Mouse (Mus musculus): ENCODE data around the gene Gtf2h4. TPM values are rescaled to one million over a fixed set of nuclear protein-coding genes. Genes with fewer than 3 reads are reported as not detected.

Gene Gtf2h4
- total and polyA plus RNA-seq, 2 experiments from 2014 or later, result 18.0 to 24.2 TPM

DNA sequence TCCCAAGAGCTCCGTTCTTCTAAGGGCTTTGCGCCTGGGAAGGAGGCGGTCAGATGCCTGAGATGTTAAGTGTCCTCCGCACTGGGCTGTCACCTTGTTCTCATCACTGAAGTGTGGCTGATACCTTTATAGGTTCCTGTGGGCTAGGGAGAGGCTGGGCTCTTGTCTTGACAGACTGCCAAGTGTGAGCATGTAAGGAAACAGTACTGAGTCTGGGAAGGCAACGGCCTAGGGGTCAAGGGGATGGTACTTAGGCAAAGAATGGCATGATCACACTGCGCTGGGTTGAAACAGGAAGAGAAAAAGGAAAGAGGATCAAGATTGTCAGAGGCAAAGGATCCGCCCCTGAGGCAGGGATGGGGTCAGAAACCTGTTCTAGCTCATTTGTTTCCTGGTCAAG is 47.0 kb downstream of the Gtf2h4 start, which contains the start of gene Gm9573:
Gene Gm9573, minus strand, starts transcription at position 101 of the 400 bp plus-strand sequence.
- H3K4me2 ChIP-seq (ENCODE audit: low read depth, low read length), result no peak within 1 kb of the TSS
- TF ChIP-seq EP300 (IDR thresholded peaks at IDR 0.05; ENCODE audit: low read depth) (no peak), CTCF (IDR thresholded peaks at IDR 0.05; ENCODE audit: low read depth) (no peak)
- no peak within 1 kb of the TSS for H3K4me3 ChIP-seq (ENCODE audit: low read depth, low read length)
- no peaks in the 10 kb centered on the region for H3K27me3 ChIP-seq (ENCODE audit: control insufficient read depth, insufficient read depth, low read length)
- H3K36me3 ChIP-seq (replicated peaks; ENCODE audit: control insufficient read depth, insufficient read depth, low read length), result no peaks in the 10 kb centered on the region
- no peak within 1 kb of the TSS for H3K9ac ChIP-seq (replicated peaks; ENCODE audit: low read depth, low read length)
- no peak within 1 kb of the TSS for H3K27ac ChIP-seq (ENCODE audit: low read depth)
- DNase-seq (ENCODE audit: low spot score) (no peak), ATAC-seq (ENCODE audit: insufficient read depth, low read depth) (no peak)
- no peaks in the 10 kb centered on the region for H3K9me3 ChIP-seq (replicated peaks; ENCODE audit: control insufficient read depth, low read length)
- H3K4me1 ChIP-seq (ENCODE audit: control insufficient read depth, insufficient read depth), result no peaks in the 10 kb centered on the region
- WGBS, result 60% methylated on average over 7 of the region's 7 CpGs

Other genes starting within 250 kb of the Gtf2h4 start
- 0.19 and 1.8 TPM in 2 replicates for gene H2-Q6, start 248.9 kb downstream of the Gtf2h4 start, total RNA-seq (2014; rRNA removed; ENCODE audit: low replicate concordance)
- 0.26 TPM in 2 replicates for gene H2-Q6, start 248.9 kb downstream of the Gtf2h4 start, polyA plus RNA-seq (2015; fragmentation: Nextera tagmentation; extraction: Ambion mirVana)
- gene H2-Q7, start 234.6 kb downstream of the Gtf2h4 start, total RNA-seq (2014; rRNA removed; ENCODE audit: low replicate concordance), result not detected in 2 replicates
- 1.1 TPM in 2 replicates for gene H2-Q7, start 234.6 kb downstream of the Gtf2h4 start, polyA plus RNA-seq (2015; fragmentation: Nextera tagmentation; extraction: Ambion mirVana)
- gene H2-Q10, start 203.7 kb downstream of the Gtf2h4 start, total RNA-seq (2014; rRNA removed; ENCODE audit: low replicate concordance), result not detected in 2 replicates
- gene H2-Q10, start 203.7 kb downstream of the Gtf2h4 start, polyA plus RNA-seq (2015; fragmentation: Nextera tagmentation; extraction: Ambion mirVana), result 0.10 and 0.11 TPM in 2 replicates
- not detected in 2 replicates for gene Pou5f1, start 167.7 kb downstream of the Gtf2h4 start, total RNA-seq (2014; rRNA removed; ENCODE audit: low replicate concordance)
- gene Pou5f1, start 167.7 kb downstream of the Gtf2h4 start, polyA plus RNA-seq (2015; fragmentation: Nextera tagmentation; extraction: Ambion mirVana), result not detected in 2 replicates
- 58.8 and 68.0 TPM in 2 replicates for gene Tcf19, start 156.9 kb downstream of the Gtf2h4 start, total RNA-seq (2014; rRNA removed; ENCODE audit: low replicate concordance)
- 21.3 and 23.3 TPM in 2 replicates for gene Tcf19, start 156.9 kb downstream of the Gtf2h4 start, polyA plus RNA-seq (2015; fragmentation: Nextera tagmentation; extraction: Ambion mirVana)
- 4.8 and 30.8 TPM in 2 replicates for gene Cchcr1, start 156.6 kb downstream of the Gtf2h4 start, total RNA-seq (2014; rRNA removed; ENCODE audit: low replicate concordance)
- 4.5 and 4.8 TPM in 2 replicates for gene Cchcr1, start 156.6 kb downstream of the Gtf2h4 start, polyA plus RNA-seq (2015; fragmentation: Nextera tagmentation; extraction: Ambion mirVana)
- 1.3 TPM in 1 of 2 replicates, not detected in the other for gene Psors1c2, start 140.5 kb downstream of the Gtf2h4 start, total RNA-seq (2014; rRNA removed; ENCODE audit: low replicate concordance)
- gene Psors1c2, start 140.5 kb downstream of the Gtf2h4 start, polyA plus RNA-seq (2015; fragmentation: Nextera tagmentation; extraction: Ambion mirVana), result 0.14 TPM in 1 of 2 replicates, not detected in the other
- 0.23 and 0.89 TPM in 2 replicates for gene Cdsn, start 121.6 kb downstream of the Gtf2h4 start, total RNA-seq (2014; rRNA removed; ENCODE audit: low replicate concordance)
- gene Cdsn, start 121.6 kb downstream of the Gtf2h4 start, polyA plus RNA-seq (2015; fragmentation: Nextera tagmentation; extraction: Ambion mirVana), result 0.37 and 0.48 TPM in 2 replicates
- gene 2300002M23Rik, start 106.3 kb downstream of the Gtf2h4 start, total RNA-seq (2014; rRNA removed; ENCODE audit: low replicate concordance), result not detected in 2 replicates
- not detected in 2 replicates for gene 2300002M23Rik, start 106.3 kb downstream of the Gtf2h4 start, polyA plus RNA-seq (2015; fragmentation: Nextera tagmentation; extraction: Ambion mirVana)
- not detected in 2 replicates for gene Sfta2, start 72.2 kb downstream of the Gtf2h4 start, total RNA-seq (2014; rRNA removed; ENCODE audit: low replicate concordance)
- not detected in 2 replicates for gene Sfta2, start 72.2 kb downstream of the Gtf2h4 start, polyA plus RNA-seq (2015; fragmentation: Nextera tagmentation; extraction: Ambion mirVana)
- gene Gm9573, start 47.1 kb downstream of the Gtf2h4 start, total RNA-seq (2014; rRNA removed; ENCODE audit: low replicate concordance), result not detected in 2 replicates
- gene Gm9573, start 47.1 kb downstream of the Gtf2h4 start, polyA plus RNA-seq (2015; fragmentation: Nextera tagmentation; extraction: Ambion mirVana), result not detected in 2 replicates
- gene Mucl3, start 30.0 kb downstream of the Gtf2h4 start, total RNA-seq (2014; rRNA removed; ENCODE audit: low replicate concordance), result not detected in 2 replicates
- gene Mucl3, start 30.0 kb downstream of the Gtf2h4 start, polyA plus RNA-seq (2015; fragmentation: Nextera tagmentation; extraction: Ambion mirVana), result not detected in 2 replicates
- 25.5 and 59.8 TPM in 2 replicates for gene Vars2, start 6.1 kb downstream of the Gtf2h4 start, total RNA-seq (2014; rRNA removed; ENCODE audit: low replicate concordance)
- 9.4 and 9.8 TPM in 2 replicates for gene Vars2, start 6.1 kb downstream of the Gtf2h4 start, polyA plus RNA-seq (2015; fragmentation: Nextera tagmentation; extraction: Ambion mirVana)
- 105 and 206 TPM in 2 replicates for gene Ddr1, start 30.9 kb upstream of the Gtf2h4 start, total RNA-seq (2014; rRNA removed; ENCODE audit: low replicate concordance)
- gene Ddr1, start 30.9 kb upstream of the Gtf2h4 start, polyA plus RNA-seq (2015; fragmentation: Nextera tagmentation; extraction: Ambion mirVana), result 63.9 and 71.8 TPM in 2 replicates
- 41.7 and 50.5 TPM in 2 replicates for gene Ier3, start 147.9 kb upstream of the Gtf2h4 start, total RNA-seq (2014; rRNA removed; ENCODE audit: low replicate concordance)
- 70.7 and 79.4 TPM in 2 replicates for gene Ier3, start 147.9 kb upstream of the Gtf2h4 start, polyA plus RNA-seq (2015; fragmentation: Nextera tagmentation; extraction: Ambion mirVana)
- gene Flot1, start 149.5 kb upstream of the Gtf2h4 start, total RNA-seq (2014; rRNA removed; ENCODE audit: low replicate concordance), result 161 and 163 TPM in 2 replicates
- gene Flot1, start 149.5 kb upstream of the Gtf2h4 start, polyA plus RNA-seq (2015; fragmentation: Nextera tagmentation; extraction: Ambion mirVana), result 122 and 132 TPM in 2 replicates
- gene Tubb5, start 164.6 kb upstream of the Gtf2h4 start, total RNA-seq (2014; rRNA removed; ENCODE audit: low replicate concordance), result 1,043 and 1,325 TPM in 2 replicates
- gene Tubb5, start 164.6 kb upstream of the Gtf2h4 start, polyA plus RNA-seq (2015; fragmentation: Nextera tagmentation; extraction: Ambion mirVana), result 259 and 267 TPM in 2 replicates
- gene Mdc1, start 167.8 kb upstream of the Gtf2h4 start, total RNA-seq (2014; rRNA removed; ENCODE audit: low replicate concordance), result 5.4 and 25.0 TPM in 2 replicates
- gene Mdc1, start 167.8 kb upstream of the Gtf2h4 start, polyA plus RNA-seq (2015; fragmentation: Nextera tagmentation; extraction: Ambion mirVana), result 2.3 and 3.0 TPM in 2 replicates
- gene Nrm, start 187.6 kb upstream of the Gtf2h4 start, total RNA-seq (2014; rRNA removed; ENCODE audit: low replicate concordance), result 16.1 and 36.2 TPM in 2 replicates
- 18.0 and 21.6 TPM in 2 replicates for gene Nrm, start 187.6 kb upstream of the Gtf2h4 start, polyA plus RNA-seq (2015; fragmentation: Nextera tagmentation; extraction: Ambion mirVana)
- gene Ppp1r18, start 191.9 kb upstream of the Gtf2h4 start, total RNA-seq (2014; rRNA removed; ENCODE audit: low replicate concordance), result 30.0 and 35.0 TPM in 2 replicates
- 10.0 and 11.6 TPM in 2 replicates for gene Ppp1r18, start 191.9 kb upstream of the Gtf2h4 start, polyA plus RNA-seq (2015; fragmentation: Nextera tagmentation; extraction: Ambion mirVana)
- 18.2 and 24.1 TPM in 2 replicates for gene Dhx16, start 206.1 kb upstream of the Gtf2h4 start, total RNA-seq (2014; rRNA removed; ENCODE audit: low replicate concordance)
- gene Dhx16, start 206.1 kb upstream of the Gtf2h4 start, polyA plus RNA-seq (2015; fragmentation: Nextera tagmentation; extraction: Ambion mirVana), result 14.9 and 15.0 TPM in 2 replicates
- gene 2310061I04Rik, start 223.7 kb upstream of the Gtf2h4 start, total RNA-seq (2014; rRNA removed; ENCODE audit: low replicate concordance), result 32.5 and 36.6 TPM in 2 replicates
- 51.9 and 53.1 TPM in 2 replicates for gene 2310061I04Rik, start 223.7 kb upstream of the Gtf2h4 start, polyA plus RNA-seq (2015; fragmentation: Nextera tagmentation; extraction: Ambion mirVana)
- gene Atat1, start 236.3 kb upstream of the Gtf2h4 start, total RNA-seq (2014; rRNA removed; ENCODE audit: low replicate concordance), result 28.6 and 31.0 TPM in 2 replicates
- 19.1 and 19.8 TPM in 2 replicates for gene Atat1, start 236.3 kb upstream of the Gtf2h4 start, polyA plus RNA-seq (2015; fragmentation: Nextera tagmentation; extraction: Ambion mirVana)
- 38.0 and 73.7 TPM in 2 replicates for gene Mrps18b, start 242.7 kb upstream of the Gtf2h4 start, total RNA-seq (2014; rRNA removed; ENCODE audit: low replicate concordance)
- gene Mrps18b, start 242.7 kb upstream of the Gtf2h4 start, polyA plus RNA-seq (2015; fragmentation: Nextera tagmentation; extraction: Ambion mirVana), result 68.6 and 77.0 TPM in 2 replicates
- 11.2 and 20.7 TPM in 2 replicates for gene Ppp1r10, start 242.7 kb upstream of the Gtf2h4 start, total RNA-seq (2014; rRNA removed; ENCODE audit: low replicate concordance)
- 14.8 and 20.2 TPM in 2 replicates for gene Ppp1r10, start 242.7 kb upstream of the Gtf2h4 start, polyA plus RNA-seq (2015; fragmentation: Nextera tagmentation; extraction: Ambion mirVana)

Measured in heart, postnatal 0 days (tissue).